Mouse (Mus musculus): ENCODE measurements around the gene Adamts14.

GRCm38 (mm10) chr10:61160089-61160488 lies 113.1 kb downstream of the Adamts14 start:
- TF ChIP-seq POLR2A (IDR thresholded peaks at IDR 0.05; ENCODE audit: borderline replicate concordance, insufficient read depth, low read length) = no peak
- TF ChIP-seq CTCF (IDR thresholded peaks at IDR 0.05; ENCODE audit: borderline replicate concordance, insufficient read depth, low read depth, low read length) = no peak

All from cerebellum, adult 2 months (tissue).